Mouse (Mus musculus) adrenal gland, postnatal 10 days (tissue): ENCODE data around the gene Pdxk. TPM values are rescaled to one million over a fixed set of nuclear protein-coding genes. Genes with fewer than 3 reads are reported as not detected.
"Not testable (repeated sequence)": the region's sequence is repeated elsewhere in the genome, so short reads cannot be mapped to it uniquely, and the experiment has no call there.

Source experiments
- DNase-seq: peaks from one replicate; pipeline ENCODE4 v3.0.0; 2021; ENCODE audit warnings: mixed read lengths
- long read RNA-seq, 2 experiments: library from polyadenylated mRNA; stranded (forward); transcript quantifications; one replicate each; pipeline ENCODE4 v2.0.0; 2021
- total RNA-seq, 2 experiments: library from RNA; stranded (reverse); gene quantifications; 2 replicates each; pipeline ENCODE4 v1.2.3; 2021

The Pdxk gene
- total RNA-seq = 10 to 100 TPM; 26.7 to 27.5 TPM
- long read RNA-seq, experiment 1, full-length matches to known transcripts = 3 of 16 reads
- long read RNA-seq, experiment 1, partial matches to known transcripts = 0 of 16 reads
- long read RNA-seq, experiment 1, other reads (novel, unspliced or antisense) = 13 of 16 reads
- long read RNA-seq, experiment 2, full-length matches to known transcripts = 5 of 15 reads
- long read RNA-seq, experiment 2, partial matches to known transcripts = 1 of 15 reads
- long read RNA-seq, experiment 2, other reads (novel, unspliced or antisense) = 9 of 15 reads

DNA sequence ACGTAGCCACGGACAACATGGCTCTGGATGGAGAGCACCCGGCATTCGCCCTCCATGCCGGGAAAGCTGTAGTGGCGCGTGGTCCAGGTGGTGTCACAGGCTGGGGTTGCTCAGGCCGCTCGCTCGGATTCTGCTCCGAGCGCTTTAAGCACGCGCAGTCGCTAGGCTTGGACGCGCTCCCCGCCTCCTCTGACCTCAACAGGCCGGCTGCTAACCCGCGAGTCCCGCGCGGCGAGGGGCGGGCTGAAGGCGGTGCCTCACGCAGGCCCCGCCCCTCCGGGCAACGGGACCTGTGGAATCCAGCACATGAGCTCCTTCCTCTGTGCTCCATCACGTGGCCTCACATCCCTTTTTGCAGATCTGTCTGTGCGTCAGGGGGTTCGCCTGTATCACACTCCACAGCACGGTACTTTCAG, at the start of gene Pdxk:
TSS of gene Pdxk (minus strand) at position 184 of the 416 bp plus-strand sequence.
- DNase-seq = peak; percentile 96

DNA sequence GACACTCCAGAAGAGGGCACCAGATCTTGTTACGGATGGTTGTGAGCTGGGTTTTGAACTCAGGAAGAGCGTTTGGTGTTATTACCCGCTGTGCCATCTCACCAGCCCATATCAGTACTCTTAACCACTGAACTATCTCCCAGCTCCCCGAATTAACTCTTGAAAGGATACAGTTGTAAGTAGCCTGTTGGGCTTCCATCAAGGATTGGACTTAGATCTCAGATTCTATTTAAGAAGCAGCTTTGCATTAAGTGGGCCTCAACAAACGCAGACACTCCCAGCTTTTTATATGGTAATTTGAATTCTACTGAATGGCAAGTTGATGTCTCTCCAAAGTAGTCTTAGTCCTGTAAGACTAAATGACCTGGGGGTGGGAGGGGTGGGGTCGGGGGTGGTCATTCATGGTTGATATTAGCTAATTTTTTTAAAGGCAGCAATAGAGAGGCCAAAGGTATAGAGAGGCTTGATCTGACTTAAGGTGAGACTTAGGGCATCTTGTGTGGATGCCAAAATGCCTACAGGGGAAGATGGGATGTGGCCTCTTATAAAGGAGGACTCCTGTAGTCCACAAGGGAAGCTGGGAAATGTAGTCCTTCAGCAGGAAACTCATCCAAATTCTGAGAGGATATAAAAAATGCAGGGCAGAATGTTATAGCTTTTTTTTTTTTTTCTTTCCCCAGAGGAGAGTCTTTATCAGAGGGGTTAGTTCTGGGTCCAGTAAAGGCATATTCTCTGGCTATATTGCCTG, 38.4 kb upstream of the Pdxk start:
- DNase-seq = no peak

DNA sequence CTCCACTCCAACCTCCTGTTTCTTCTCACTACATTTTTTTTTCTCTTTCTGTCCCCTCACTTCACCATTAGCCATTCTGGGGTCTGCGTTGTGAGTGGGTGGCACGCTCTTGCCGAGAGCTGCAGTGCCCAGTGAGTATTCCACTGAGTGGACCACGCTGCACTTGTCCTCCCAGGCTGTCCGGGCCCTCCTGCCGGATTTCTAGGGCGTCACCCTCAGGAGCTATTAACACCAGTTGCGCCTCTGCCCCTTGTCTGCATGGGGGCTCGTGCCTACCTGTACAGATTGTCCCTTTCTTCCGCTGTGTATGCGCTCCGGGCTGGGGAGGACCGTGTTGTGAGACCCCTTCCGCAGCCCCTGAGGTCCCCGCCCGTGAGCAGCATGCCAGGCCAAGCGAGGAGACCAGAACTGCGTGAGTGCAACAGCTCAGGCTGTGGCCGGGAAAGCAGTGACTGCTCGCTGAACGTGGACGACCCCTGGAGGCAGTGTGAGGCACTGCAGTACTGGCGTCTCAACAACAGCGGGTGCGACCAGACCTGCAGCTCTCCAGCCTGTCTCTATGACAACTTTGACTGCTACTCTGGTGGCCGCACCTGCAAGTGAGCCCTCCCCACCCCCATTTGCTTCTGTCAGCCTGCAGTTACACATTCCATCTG, 22.8 kb upstream of the Pdxk start:
- peak; percentile 91 for DNase-seq

DNA sequence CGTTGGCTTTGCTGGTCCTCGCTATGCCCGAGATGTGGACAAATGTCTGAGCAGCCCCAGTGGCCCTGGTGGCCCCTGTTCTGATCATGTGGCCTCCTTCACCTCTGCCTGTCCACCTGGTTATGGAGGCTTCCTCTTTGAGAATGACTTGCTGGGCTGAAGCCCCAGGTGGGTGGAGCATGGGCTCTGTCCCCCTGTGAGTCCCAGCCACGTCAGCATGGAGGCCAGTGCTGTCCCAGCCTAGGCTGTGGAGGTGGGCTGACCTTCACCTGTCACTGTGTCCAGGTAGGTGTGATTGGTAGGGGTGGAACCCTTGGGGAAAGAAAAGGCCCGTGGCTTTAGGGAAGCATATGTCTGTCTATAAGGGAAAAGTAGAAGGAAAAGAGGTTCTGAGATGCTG, 22.1 kb upstream of the Pdxk start:
- no peak for DNase-seq

DNA sequence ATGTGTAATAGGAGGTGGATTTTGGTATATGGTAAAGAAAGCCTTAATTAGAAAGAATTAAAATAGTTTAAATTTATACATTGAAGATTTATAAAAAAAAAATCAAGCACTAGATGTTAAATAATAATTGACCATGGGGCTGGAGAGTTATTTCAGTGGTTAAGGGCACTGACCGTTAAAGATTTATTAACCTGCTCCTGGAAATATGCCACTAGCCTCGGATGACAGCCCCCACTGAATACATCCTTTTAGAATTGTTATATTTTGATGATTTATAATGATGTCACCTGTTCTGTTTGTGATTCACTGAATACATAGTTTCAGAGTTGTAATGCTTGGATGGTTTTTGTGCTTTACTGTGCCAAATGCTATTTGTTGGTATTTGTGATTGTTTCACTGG, 20.6 kb upstream of the Pdxk start:
- DNase-seq = not testable (repeated sequence)

DNA sequence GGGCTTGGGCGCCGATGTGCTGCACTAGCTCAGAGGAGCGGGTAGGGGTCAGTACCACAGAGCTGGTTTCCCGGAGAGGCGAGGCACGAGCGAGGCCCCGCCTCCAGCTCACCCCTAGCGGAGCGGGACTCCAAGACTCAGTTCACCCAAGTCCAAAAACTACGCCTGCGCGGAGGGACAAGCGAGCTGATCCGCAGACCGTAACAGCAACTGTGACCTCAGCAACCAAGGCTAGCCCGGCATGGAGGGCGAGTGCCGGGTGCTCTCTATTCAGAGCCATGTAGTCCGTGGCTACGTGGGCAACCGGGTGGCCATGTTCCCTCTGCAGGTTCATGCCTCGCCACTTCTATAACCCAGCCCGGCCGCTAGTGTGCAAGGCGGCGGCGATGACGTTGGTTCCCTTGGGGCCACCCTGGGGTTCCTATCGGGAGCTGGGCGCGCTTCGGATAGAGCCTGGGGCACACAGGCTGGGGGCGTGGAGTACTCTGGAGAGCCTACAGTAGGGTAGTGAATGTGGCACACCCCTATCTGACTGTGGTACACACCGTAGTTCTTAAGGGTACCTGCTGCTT, 17.2 kb upstream of the Pdxk start:
- DNase-seq = peak; percentile 62

- no peak for DNase-seq
Observed at GRCm38 (mm10) chr10:78480954-78481927, 16.5 kb upstream of the Pdxk start.

DNA sequence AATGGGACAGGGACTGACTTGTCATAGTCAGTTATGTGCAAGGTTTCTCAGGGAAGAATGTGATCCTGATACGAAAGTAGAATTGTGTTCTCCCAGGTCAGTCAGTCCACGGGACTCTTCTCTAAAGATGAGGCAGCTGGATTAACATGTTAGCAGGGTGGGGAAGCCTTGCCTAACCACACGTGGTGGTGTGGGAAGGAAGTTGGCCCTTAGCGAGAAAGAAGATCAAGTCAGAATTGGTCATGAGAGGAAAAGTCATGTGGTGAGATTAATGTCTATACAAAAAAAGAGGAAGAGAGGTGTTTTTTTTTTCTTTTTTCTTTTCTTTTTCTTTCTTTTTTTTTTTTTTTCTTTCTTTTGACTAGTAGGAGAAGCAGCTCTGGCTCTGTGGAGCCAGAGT, 12.0 kb upstream of the Pdxk start:
- DNase-seq = no peak

GRCm38 (mm10) chr10:78474759-78475158, 10.0 kb upstream of the Pdxk start:
- DNase-seq = no peak

DNA sequence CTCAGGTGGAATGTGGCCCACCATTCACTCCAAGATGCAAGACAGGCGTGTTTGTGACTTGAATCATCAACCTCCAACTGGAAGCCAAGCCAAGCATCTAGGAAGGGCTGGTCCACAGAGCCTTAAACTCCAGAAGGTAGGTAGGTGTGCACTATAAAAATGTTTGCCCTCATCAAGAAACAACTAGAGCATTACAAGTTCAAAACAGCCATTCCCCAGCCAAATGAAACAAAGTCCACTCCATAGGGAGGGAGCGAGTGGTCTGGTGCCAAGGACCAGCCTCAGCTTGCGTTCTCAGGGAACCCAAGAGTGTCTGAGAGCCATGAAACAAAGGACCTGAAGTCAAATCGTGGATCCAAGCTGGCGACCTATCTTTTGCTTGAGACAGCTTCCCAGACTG, 8.7 kb upstream of the Pdxk start:
- no peak for DNase-seq

- peak; percentile 59 for DNase-seq
Observed at GRCm38 (mm10) chr10:78472046-78472445, 7.3 kb upstream of the Pdxk start.

GRCm38 (mm10) chr10:78470582-78471313, 6.0 kb upstream of the Pdxk start:
- no peak for DNase-seq

DNA sequence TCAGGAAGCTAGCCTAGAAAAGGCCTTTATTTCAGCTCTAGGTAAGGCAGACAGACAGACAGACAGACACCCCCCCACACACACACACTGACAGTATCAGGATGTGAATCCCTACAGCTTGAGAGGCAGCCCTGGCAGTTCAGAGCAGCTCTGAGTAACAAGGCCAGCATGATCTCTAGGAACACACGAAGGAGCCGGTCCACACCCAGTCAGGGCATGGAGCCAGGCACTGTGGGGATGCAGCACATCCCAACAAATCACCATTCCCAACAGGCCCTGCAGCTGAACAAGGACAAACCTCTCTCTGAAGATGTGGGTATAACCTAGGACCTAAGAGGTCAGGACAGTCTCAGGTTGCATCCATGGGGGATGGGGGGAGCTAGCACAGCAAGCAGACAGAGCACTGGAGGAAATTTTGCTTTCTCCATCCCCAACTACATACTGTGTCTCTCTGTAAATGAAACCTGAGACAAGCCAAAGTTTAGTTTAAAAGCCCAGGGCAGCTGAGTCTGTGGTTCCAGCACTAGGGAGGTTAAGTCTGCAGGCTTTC, 3.1 kb upstream of the Pdxk start:
- peak; percentile 70 for DNase-seq

DNA sequence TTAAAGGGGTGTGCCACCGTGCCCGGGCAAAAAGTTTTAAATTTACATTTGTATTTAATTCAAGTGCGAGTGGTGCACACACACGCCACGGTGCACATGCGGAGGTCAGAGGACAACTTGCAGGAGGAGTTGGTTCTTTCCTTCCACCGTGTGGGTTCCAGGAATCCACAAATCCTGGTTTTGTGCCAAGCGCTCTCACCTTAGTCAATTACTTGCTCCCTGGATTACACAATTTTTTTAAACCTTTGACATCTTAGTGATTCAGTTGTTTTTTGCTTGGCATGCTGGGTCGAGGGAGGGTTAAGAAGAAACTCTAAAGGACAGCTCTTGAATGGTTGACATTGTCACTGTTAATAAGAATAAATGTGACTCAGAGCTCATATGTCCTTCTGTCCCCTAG, 1.9 kb upstream of the Pdxk start:
- DNase-seq = no peak

DNA sequence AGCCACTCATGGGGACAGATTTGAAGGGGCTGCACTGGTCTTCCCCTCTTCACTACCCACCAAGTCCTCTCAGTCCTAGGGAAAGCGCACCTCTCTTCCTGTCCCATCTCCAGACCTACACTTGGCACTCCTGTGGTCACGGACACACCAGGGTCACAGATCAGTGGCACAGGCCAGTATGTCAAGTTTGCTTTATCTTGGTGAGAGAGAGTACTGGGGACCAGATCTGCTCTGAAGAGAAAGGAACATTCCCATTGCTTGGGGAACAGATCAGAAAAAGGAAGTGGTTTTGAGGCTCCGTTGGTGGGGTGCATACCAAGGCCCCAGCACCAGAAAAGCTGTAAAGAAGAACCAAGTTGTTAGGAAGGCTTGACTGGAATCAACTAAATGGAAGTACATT, 697 bp upstream of the Pdxk start:
- no peak for DNase-seq

DNA sequence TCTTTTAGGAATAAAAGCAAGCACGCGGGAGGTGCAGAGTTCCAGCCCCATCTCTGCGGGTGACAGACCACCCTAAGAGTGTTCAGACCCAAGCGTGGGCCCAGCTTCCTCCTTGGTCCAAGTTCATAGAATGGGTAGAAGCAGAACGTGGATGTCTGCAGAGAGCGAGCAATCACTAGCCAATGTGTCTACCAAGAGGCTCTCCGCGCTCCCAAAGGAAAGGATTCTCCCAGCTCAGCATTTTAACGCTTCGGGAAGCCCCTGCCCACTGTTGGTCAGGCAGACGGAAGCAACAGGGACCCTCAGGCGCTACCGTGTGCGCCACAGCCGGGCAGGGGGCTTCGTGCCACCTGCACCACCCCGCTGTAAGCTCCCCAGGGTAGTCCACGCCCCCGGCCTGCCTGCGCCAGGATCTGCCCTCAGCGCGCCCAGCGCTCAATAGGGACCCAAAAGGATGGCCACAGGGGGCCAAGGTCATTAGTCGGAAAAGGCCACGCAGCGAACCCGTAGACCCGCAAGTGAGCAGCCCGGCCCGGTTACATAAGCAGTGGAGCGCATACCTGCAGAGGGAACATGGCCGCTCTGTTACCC, 479 bp downstream of the Pdxk start:
- DNase-seq = no peak

DNA sequence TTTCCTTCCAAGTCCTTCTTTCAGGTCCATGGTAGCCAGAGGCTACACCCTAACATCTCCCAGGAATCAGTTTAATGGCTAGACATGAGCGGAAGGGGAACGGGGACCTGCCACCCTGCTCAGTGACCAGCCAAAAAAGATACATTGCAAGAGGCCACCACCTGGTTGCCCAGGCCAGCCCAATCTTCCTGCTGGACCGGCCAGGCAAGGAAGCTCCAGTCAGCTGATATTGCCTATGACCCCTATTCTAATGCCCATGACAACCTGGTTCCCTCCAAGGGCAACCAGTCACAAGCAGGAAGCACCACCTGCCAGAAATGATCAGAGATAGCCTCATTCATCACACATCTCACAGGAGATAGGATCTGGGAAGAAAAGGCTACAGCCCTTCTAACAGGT, 1.0 kb downstream of the Pdxk start:
- DNase-seq = no peak

- no peak for DNase-seq
Observed at GRCm38 (mm10) chr10:78462945-78463768, 1.6 kb downstream of the Pdxk start.

DNA sequence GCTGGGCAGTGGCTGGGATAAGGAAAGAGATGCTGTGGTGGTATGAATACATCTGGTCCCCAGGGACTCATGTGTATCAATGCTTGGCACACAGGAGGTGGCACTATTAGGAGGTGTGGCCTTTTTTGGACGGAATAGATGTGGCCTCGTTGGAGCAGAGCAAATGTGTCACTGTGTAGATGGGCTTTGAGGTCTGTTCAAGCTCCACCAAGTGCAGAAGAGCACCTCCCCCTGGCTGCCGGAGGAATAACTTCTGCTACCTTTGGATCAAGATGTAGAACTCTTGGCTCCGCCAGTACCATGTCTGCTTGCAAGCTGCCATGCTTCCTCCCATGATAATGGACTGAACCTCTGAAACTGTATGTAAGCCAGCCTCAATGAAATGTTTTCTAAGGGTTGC, 3.0 kb downstream of the Pdxk start:
- no peak for DNase-seq
